Mouse (Mus musculus) MEL (cell line): ENCODE data around the gene Adamts18. TPM values are rescaled to one million over a fixed set of nuclear protein-coding genes. Genes with fewer than 3 reads are reported as not detected.
"Not testable (repeated sequence)": the region's sequence is repeated elsewhere in the genome, so short reads cannot be mapped to it uniquely, and the experiment has no call there.

Source experiments
- DNase-seq: peaks from one replicate; pipeline ENCODE4 v3.0.0; 2011; ENCODE audit warnings: low read depth, low spot score
- H3K27ac ChIP-seq: 2 replicates; pipeline ENCODE4 v1.5.1; 2012; ENCODE audit warnings: low read depth, mild to moderate bottlenecking, control low read depth, low read length, moderate library complexity; ENCODE audit not compliant: control insufficient read depth
- H3K27me3 ChIP-seq, 2 experiments: fragments of 150-350 bp in 1 of 2; sonication (generic) in 1 of 2; 2 replicates each; pipeline ENCODE4 v1.6.1; 2012; ENCODE audit warnings: low read length in 2 of 2, mild to moderate bottlenecking in 2 of 2, improper control_type of control experiment in 1 of 2, moderate library complexity in 1 of 2; ENCODE audit not compliant: insufficient read depth in 2 of 2, control insufficient read depth in 1 of 2
- H3K36me3 ChIP-seq, 2 experiments: 2 replicates each; pipeline ENCODE4 v1.6.1; 2012 to 2014; ENCODE audit warnings: low read length in 2 of 2, improper control_type of control experiment in 1 of 2, inconsistent platforms in 1 of 2, mild to moderate bottlenecking in 1 of 2; ENCODE audit not compliant: insufficient read depth in 2 of 2, control insufficient read depth in 1 of 2
- H3K4me1 ChIP-seq, 2 experiments: fragments of 150-350 bp in 1 of 2; sonication (generic) in 1 of 2; 2 replicates each; pipeline ENCODE4 v1.6.1; 2012; ENCODE audit warnings: low read length in 2 of 2, improper control_type of control experiment in 1 of 2, mild to moderate bottlenecking in 1 of 2; ENCODE audit not compliant: insufficient read depth in 2 of 2, control insufficient read depth in 1 of 2
- H3K4me3 ChIP-seq, 2 experiments: fragments of 150-350 bp in 1 of 2; sonication (generic) in 1 of 2; 2 replicates each; pipeline ENCODE4 v1.5.1; 2012; ENCODE audit warnings: low read depth in 2 of 2, low read length in 2 of 2, mild to moderate bottlenecking in 2 of 2, moderate library complexity in 2 of 2, control low read depth in 1 of 2, improper control_type of control experiment in 1 of 2; ENCODE audit not compliant: control insufficient read depth in 1 of 2, insufficient read depth in 1 of 2
- H3K79me2 ChIP-seq: 2 replicates; pipeline ENCODE4 v1.6.1; 2012; ENCODE audit warnings: mild to moderate bottlenecking, low read length, moderate library complexity; ENCODE audit not compliant: control insufficient read depth, poor library complexity, insufficient read depth
- H3K9ac ChIP-seq: 2 replicates; pipeline ENCODE4 v1.6.1; 2012; ENCODE audit warnings: low read depth, mild to moderate bottlenecking, control low read depth, low read length, moderate library complexity; ENCODE audit not compliant: control insufficient read depth, poor library complexity, severe bottlenecking
- H3K9me3 ChIP-seq: fragments of 150-350 bp; sonication (generic); replicated peaks from 2 replicates; pipeline ENCODE4 v1.6.1; 2012; ENCODE audit warnings: mild to moderate bottlenecking, low read length, improper control_type of control experiment, moderate library complexity; ENCODE audit not compliant: insufficient read depth
- BHLHE40 ChIP-seq: IDR thresholded peaks from 2 replicates; pipeline ENCODE4 v1.6.1; 2012; ENCODE audit warnings: low read depth, mild to moderate bottlenecking, inconsistent platforms, low read length, improper control_type of control experiment, borderline replicate concordance
- CHD1 ChIP-seq: IDR thresholded peaks from 2 replicates; pipeline ENCODE4 v1.6.1; 2012; ENCODE audit warnings: low read depth, mild to moderate bottlenecking, inconsistent platforms, low read length, improper control_type of control experiment
- CHD2 ChIP-seq: IDR thresholded peaks from 2 replicates; pipeline ENCODE4 v1.6.1; 2011; ENCODE audit warnings: low read length, improper control_type of control experiment
- CTCF ChIP-seq, 3 experiments: IDR thresholded peaks in 2 of 3; conservative IDR thresholded peaks in 1 of 3; 2 replicates each; pipeline ENCODE4 v1.5.1; 2011 to 2012; ENCODE audit warnings: low read length in 3 of 3, low read depth in 2 of 3, mild to moderate bottlenecking in 2 of 3, improper control_type of control experiment in 1 of 3, inconsistent platforms in 1 of 3, mixed read lengths in 1 of 3, moderate library complexity in 1 of 3; ENCODE audit not compliant: control insufficient read depth in 1 of 3, insufficient read depth in 1 of 3, poor library complexity in 1 of 3, severe bottlenecking in 1 of 3
- ELF1 ChIP-seq: IDR thresholded peaks from 2 replicates; pipeline ENCODE4 v1.6.1; 2014; ENCODE audit warnings: low read depth, mild to moderate bottlenecking, inconsistent platforms, low read length, improper control_type of control experiment, moderate library complexity
- GABPA ChIP-seq: IDR thresholded peaks from 2 replicates; pipeline ENCODE4 v1.6.1; 2012; ENCODE audit warnings: low read depth, mild to moderate bottlenecking, inconsistent platforms, low read length, improper control_type of control experiment, moderate library complexity
- GATA1 ChIP-seq: IDR thresholded peaks from 2 replicates; pipeline ENCODE4 v1.6.1; 2011; ENCODE audit warnings: low read depth, low read length, improper control_type of control experiment
- HCFC1 ChIP-seq: IDR thresholded peaks from 2 replicates; pipeline ENCODE4 v1.6.1; 2012; ENCODE audit warnings: low read depth, mild to moderate bottlenecking, inconsistent platforms, low read length, improper control_type of control experiment, moderate library complexity
- JUND ChIP-seq: IDR thresholded peaks from 2 replicates; pipeline ENCODE4 v1.6.1; 2011; ENCODE audit warnings: low read depth, mild to moderate bottlenecking, improper control_type of control experiment, low read length
- MAFK ChIP-seq: IDR thresholded peaks from 2 replicates; pipeline ENCODE4 v1.6.1; 2011; ENCODE audit warnings: low read depth, mild to moderate bottlenecking, low read length, improper control_type of control experiment, borderline replicate concordance
- MAZ ChIP-seq: IDR thresholded peaks from 2 replicates; pipeline ENCODE4 v1.6.1; 2012; ENCODE audit warnings: low read depth, mild to moderate bottlenecking, inconsistent platforms, low read length, improper control_type of control experiment
- MEF2A ChIP-seq: IDR thresholded peaks from 2 replicates; pipeline ENCODE4 v1.6.1; 2014; ENCODE audit warnings: low read depth, mild to moderate bottlenecking, inconsistent platforms, low read length, improper control_type of control experiment; ENCODE audit not compliant: poor library complexity, insufficient replicate concordance, severe bottlenecking; ENCODE audit errors: extremely low read depth
- POLR2AphosphoS2 ChIP-seq: IDR thresholded peaks from 2 replicates; pipeline ENCODE4 v1.6.1; 2011; ENCODE audit warnings: low read length, improper control_type of control experiment
- POLR2AphosphoS5 ChIP-seq: IDR thresholded peaks from 2 replicates; pipeline ENCODE4 v1.6.1; 2012; ENCODE audit warnings: low read depth, borderline replicate concordance, mild to moderate bottlenecking, inconsistent platforms, low read length, moderate library complexity, mixed read lengths
- SMC3 ChIP-seq: IDR thresholded peaks from 2 replicates; pipeline ENCODE4 v1.6.1; 2011; ENCODE audit warnings: low read depth, low read length, improper control_type of control experiment
- TBP ChIP-seq: IDR thresholded peaks from 2 replicates; pipeline ENCODE4 v1.8.0; 2011; ENCODE audit warnings: low read depth, low read length, improper control_type of control experiment
- TCF12 ChIP-seq: IDR thresholded peaks from 2 replicates; pipeline ENCODE4 v1.6.1; 2014; ENCODE audit warnings: low read depth, mild to moderate bottlenecking, inconsistent platforms, low read length, improper control_type of control experiment, moderate library complexity
- ZC3H11A ChIP-seq: IDR thresholded peaks from 2 replicates; pipeline ENCODE4 v1.6.1; 2012; ENCODE audit warnings: low read depth, mild to moderate bottlenecking, inconsistent platforms, low read length, improper control_type of control experiment
- ZKSCAN1 ChIP-seq: IDR thresholded peaks from 2 replicates; pipeline ENCODE4 v1.6.1; 2012; ENCODE audit warnings: low read depth, mild to moderate bottlenecking, inconsistent platforms, low read length, improper control_type of control experiment, moderate library complexity
- polyA plus RNA-seq, 2 experiments: library from polyadenylated mRNA; stranded (reverse) in 1 of 2; unstranded in 1 of 2; fragments of >175 nt in 1 of 2; fragments of >200 nt in 1 of 2; gene quantifications; 2 replicates each; pipeline versions ENCODE4 v1.2.1 to v1.2.4; 2012; ENCODE audit warnings: low replicate concordance in 2 of 2, low read depth in 1 of 2; ENCODE audit not compliant: insufficient read length in 2 of 2, insufficient read depth in 1 of 2, missing spikeins in 1 of 2
- total RNA-seq: library from RNA; depleted of rRNA; stranded (reverse); fragments of 300-350 nt; gene quantifications from 2 replicates; pipeline ENCODE4 v1.2.3, GENCODE M21; 2012

The Adamts18 gene
- total and polyA plus RNA-seq, 3 experiments: not detected

DNA sequence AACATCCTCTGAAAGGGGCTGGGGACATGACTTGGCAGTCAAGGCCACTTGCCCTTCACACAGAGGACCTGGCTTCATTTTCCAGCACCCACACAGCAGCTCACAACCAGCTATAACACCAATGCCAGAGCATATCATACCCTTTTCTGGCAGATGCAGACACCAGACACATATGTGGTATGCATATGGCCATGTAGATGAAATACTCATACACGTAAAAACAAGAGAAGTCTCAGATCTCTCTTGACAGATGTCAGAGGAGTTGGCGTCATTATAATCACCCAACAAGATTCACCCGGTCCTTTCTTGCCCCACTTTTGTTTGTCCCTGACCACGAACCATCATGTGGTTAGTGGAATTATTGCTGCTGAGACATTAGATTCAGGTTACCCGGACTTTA, 47.0 kb downstream of the Adamts18 start:
- no peaks in the 10 kb centered on the region for H3K79me2 ChIP-seq
- DNase-seq: no peak
- H3K27me3 ChIP-seq: no peaks in the 10 kb centered on the region
- H3K9ac ChIP-seq: no peak overlapping the region
- no peaks in the 10 kb centered on the region for H3K9me3 ChIP-seq
- H3K27ac ChIP-seq: no peak overlapping the region
- H3K36me3 ChIP-seq: no peaks in the 10 kb centered on the region
- TF ChIP-seq GABPA: no peak
- no peak for TF ChIP-seq ZKSCAN1
- no peak for TF ChIP-seq HCFC1
- TF ChIP-seq JUND: no peak
- TF ChIP-seq GATA1: no peak
- TF ChIP-seq BHLHE40: no peak
- no peak for TF ChIP-seq MEF2A
- no peak for TF ChIP-seq MAZ
- no peak for TF ChIP-seq POLR2AphosphoS5
- no peak for TF ChIP-seq MAFK
- TF ChIP-seq CHD1: no peak
- no peak for TF ChIP-seq POLR2AphosphoS2
- TF ChIP-seq TCF12: no peak
- TF ChIP-seq CHD2: no peak
- TF ChIP-seq SMC3: no peak
- no peak for TF ChIP-seq ELF1
- TF ChIP-seq CTCF (IDR thresholded peaks at IDR 0.05 in 2 of 3, conservative IDR thresholded peaks at IDR 0.05 in 1 of 3; ENCODE audit: control insufficient read depth in 1 of 3, insufficient read depth in 1 of 3, low read depth in 2 of 3, low read length in 3 of 3, poor library complexity in 1 of 3, severe bottlenecking in 1 of 3): no peak
- TF ChIP-seq ZC3H11A: no peak
- no peak for TF ChIP-seq TBP
- H3K4me3 ChIP-seq: no peak overlapping the region
- H3K4me1 ChIP-seq: no peaks in the 10 kb centered on the region

DNA sequence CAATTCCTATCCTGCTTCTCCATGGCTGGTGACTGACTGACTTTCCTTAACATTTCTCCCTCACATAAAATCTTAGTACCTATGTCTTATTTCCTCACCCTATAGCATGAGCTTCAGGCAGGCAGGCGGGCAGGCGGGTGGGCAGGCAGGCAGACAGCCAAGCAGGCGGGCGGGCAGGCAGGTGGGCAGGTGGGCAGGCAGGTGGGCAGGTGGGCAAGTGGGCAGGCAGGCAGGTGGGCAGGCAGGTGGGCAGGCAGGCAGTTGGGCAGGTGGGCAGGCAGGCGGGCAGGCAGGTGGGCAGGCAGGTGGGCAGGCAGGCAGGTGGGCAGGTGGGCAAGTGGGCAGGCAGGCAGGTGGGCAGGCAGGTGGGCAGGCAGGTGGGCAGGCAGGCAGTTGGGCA, 48.0 kb downstream of the Adamts18 start:
- not testable (repeated sequence) for DNase-seq, H3K79me2 ChIP-seq, H3K36me3 ChIP-seq, H3K27ac ChIP-seq, H3K4me3 ChIP-seq, H3K9me3 ChIP-seq, H3K4me1 ChIP-seq, H3K9ac ChIP-seq, H3K27me3 ChIP-seq
